13 mouse cellular contexts compared by ENCODE assay signal in the genomic region with DNA sequence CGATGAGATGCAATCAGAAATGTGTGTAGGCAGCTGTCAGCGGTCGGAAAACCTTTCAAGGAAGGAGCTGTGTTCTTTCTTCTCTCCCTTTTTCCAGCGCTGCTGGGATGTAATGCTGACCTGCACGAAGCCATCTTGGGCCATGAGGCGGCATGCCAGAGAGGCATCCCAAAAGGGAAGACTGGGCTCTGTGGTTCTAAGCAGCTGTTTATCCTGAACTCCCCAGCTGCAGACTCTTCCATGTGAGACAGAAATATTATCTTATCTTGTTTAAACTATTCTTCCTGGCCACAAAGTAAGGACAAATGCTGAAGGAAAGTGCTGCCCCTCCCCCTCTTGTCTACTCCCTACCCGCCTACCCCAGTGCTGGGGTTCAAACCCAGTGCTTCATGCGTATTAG.
"Had no signal": no experiment of that assay in that cellular context is flagged by ENCODE, and none has a peak within 500 bp of the region (broad histone marks: within the 10 kb centered on the region; RNA-seq: fewer than 3 reads in every experiment).

No protein-coding gene starts in this region.

- H3K27ac ChIP-seq: limb, embryonic 15.5 days; neural tube, embryonic 12.5 days; stomach, embryonic 15.5 days had no signal

- H3K4me3 ChIP-seq: limb, embryonic 15.5 days; liver, embryonic 12.5 days; neural tube, embryonic 12.5 days; stomach, embryonic 15.5 days had no signal

- ATAC-seq: liver, embryonic 12.5 days had no signal

- H3K9ac ChIP-seq: limb, embryonic 15.5 days; liver, embryonic 12.5 days; lung, embryonic 14.5 days; neural tube, embryonic 12.5 days; stomach, embryonic 15.5 days had no signal

- H3K36me3 ChIP-seq: limb, embryonic 15.5 days; neural tube, embryonic 12.5 days; stomach, embryonic 15.5 days had no signal

- H3K4me2 ChIP-seq: limb, embryonic 15.5 days; liver, embryonic 12.5 days; lung, embryonic 14.5 days; neural tube, embryonic 12.5 days; stomach, embryonic 15.5 days had no signal

- H3K9me3 ChIP-seq: limb, embryonic 15.5 days; liver, embryonic 12.5 days; neural tube, embryonic 12.5 days; stomach, embryonic 15.5 days had no signal

- H3K27me3 ChIP-seq: limb, embryonic 15.5 days; neural tube, embryonic 12.5 days; stomach, embryonic 15.5 days had no signal

- DNase-seq: kidney, adult 8-10 months; layer of hippocampus, postnatal 36 days; lung, embryonic 14.5 days; lung, postnatal 10 days; lung, postnatal 4 days; midbrain, embryonic 14.5 days; right cerebral cortex, postnatal 4 days; spleen, adult 18-20 months; thymus, postnatal 4 days had no signal
